Mouse (Mus musculus): ENCODE results near the gene Fam83f. TPM values are rescaled to one million over a fixed set of nuclear protein-coding genes. Genes with fewer than 3 reads are reported as not detected.

Fam83f gene
- polyA plus RNA-seq, 1 experiment = 8.4 TPM

- Histone ChIP-seq H3K4me1 (ENCODE audit: control insufficient read depth, insufficient read depth, low read length) (peaks cover 3% of the 10 kb centered on the region), H3K27ac (ENCODE audit: insufficient read depth, low read depth, low read length) (no peak overlapping the region)
Observed at GRCm38 (mm10) chr15:80736553-80736952, 64.9 kb downstream of the Fam83f start.

DNA sequence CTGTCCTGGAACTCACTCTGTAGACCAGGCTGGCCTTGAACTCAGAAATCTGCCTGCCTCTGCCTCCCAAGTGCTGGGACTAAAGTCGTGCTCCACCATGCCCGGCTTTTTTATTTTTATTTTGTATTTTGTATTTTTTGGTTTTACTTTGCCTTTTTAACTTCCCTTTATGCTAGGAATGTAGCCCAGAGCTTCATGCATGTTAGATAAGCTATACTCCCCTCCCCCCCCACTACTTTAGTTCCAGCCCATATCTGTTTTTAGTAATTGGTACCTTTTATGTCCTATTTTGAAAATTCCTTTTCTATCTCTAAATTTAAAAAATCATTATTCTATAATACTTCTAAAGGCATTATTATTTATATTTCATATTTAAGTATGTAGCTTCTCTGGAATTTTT, 66.6 kb downstream of the Fam83f start:
- Histone ChIP-seq H3K27ac (ENCODE audit: insufficient read depth, low read depth, low read length) (no peak overlapping the region), H3K4me1 (ENCODE audit: control insufficient read depth, insufficient read depth, low read length) (peaks cover 6% of the 10 kb centered on the region), H3K4me3 (ENCODE audit: insufficient read depth, low read length) (no peak overlapping the region)
- TF ChIP-seq CTCF (IDR thresholded peaks at IDR 0.05; ENCODE audit: low read depth, low read length) (no peak), POLR2A (IDR thresholded peaks at IDR 0.05; ENCODE audit: borderline replicate concordance, low read depth, low read length) (no peak)

More at GRCm38 (mm10) chr15:80736553-80736952, 64.9 kb downstream of the Fam83f start:
- H3K4me3 ChIP-seq (ENCODE audit: insufficient read depth, low read length) = no peak overlapping the region
- TF ChIP-seq POLR2A (IDR thresholded peaks at IDR 0.05; ENCODE audit: borderline replicate concordance, low read depth, low read length) = no peak
- no peak for TF ChIP-seq CTCF (IDR thresholded peaks at IDR 0.05; ENCODE audit: low read depth, low read length)

GRCm38 (mm10) chr15:80739972-80740371, 68.3 kb downstream of the Fam83f start:
- TF ChIP-seq POLR2A (IDR thresholded peaks at IDR 0.05; ENCODE audit: borderline replicate concordance, low read depth, low read length) (no peak), CTCF (IDR thresholded peaks at IDR 0.05; ENCODE audit: low read depth, low read length) (no peak)
- H3K4me1 ChIP-seq (ENCODE audit: control insufficient read depth, insufficient read depth, low read length) = peaks cover 9% of the 10 kb centered on the region
- no peak overlapping the region for H3K27ac ChIP-seq (ENCODE audit: insufficient read depth, low read depth, low read length)
- no peak overlapping the region for H3K4me3 ChIP-seq (ENCODE audit: insufficient read depth, low read length)

DNA sequence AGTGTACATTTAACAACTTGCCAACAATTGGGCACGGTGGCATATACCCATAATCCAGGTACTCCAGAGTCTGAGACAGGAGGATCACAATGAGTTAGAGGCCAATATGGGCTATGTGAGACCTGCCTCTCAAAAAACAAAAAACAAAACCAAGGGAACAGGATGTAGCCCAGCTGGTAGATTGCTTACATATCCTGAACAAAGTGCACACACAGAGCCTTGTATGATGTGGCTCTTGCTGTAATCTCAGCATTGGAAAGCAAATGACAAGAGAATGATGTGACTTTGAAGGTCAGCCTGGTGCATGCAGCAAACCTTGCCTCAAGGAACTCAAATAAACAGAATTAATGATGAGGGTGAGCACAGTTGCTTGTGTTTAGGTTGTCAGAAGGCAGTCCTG, 70.2 kb downstream of the Fam83f start:
- TF ChIP-seq POLR2A (IDR thresholded peaks at IDR 0.05; ENCODE audit: borderline replicate concordance, low read depth, low read length) = no peak
- TF ChIP-seq CTCF (IDR thresholded peaks at IDR 0.05; ENCODE audit: low read depth, low read length) = no peak
- Histone ChIP-seq H3K27ac (ENCODE audit: insufficient read depth, low read depth, low read length) (no peak overlapping the region), H3K4me3 (ENCODE audit: insufficient read depth, low read length) (no peak overlapping the region), H3K4me1 (ENCODE audit: control insufficient read depth, insufficient read depth, low read length) (peaks cover 9% of the 10 kb centered on the region)

GRCm38 (mm10) chr15:80742991-80743474, 71.4 kb downstream of the Fam83f start:
- no peak overlapping the region for H3K4me3 ChIP-seq (ENCODE audit: insufficient read depth, low read length)

DNA sequence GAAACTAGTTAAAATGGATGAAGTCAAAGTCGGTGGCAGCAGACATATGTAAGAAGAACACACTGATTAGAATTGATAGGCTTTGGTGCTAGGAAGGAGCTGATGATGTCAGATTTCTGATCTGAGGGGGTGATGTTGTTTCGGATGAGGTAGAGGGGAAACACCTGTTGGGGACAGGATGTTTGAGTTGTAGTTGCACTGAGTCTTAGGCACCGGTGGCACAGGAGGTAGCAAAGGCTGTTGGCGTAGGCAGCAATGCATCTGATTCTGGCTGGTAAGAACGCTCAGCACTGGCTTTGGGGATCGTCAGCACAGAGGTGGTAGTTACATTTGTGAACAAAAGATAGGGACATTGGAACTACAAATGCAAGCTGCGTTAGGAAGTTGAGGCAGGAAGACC, 72.0 kb downstream of the Fam83f start:
- 0 out of 2 replicates have a peak, but pooled peaks cover 6% of the 10 kb centered on the region for H3K4me1 ChIP-seq (ENCODE audit: control insufficient read depth, insufficient read depth, low read length)
- H3K4me3 ChIP-seq (ENCODE audit: insufficient read depth, low read length) = no peak overlapping the region
- no peak overlapping the region for H3K27ac ChIP-seq (ENCODE audit: insufficient read depth, low read depth, low read length)
- TF ChIP-seq POLR2A (IDR thresholded peaks at IDR 0.05; ENCODE audit: borderline replicate concordance, low read depth, low read length) (no peak), CTCF (IDR thresholded peaks at IDR 0.05; ENCODE audit: low read depth, low read length) (no peak)

More at GRCm38 (mm10) chr15:80742991-80743474, 71.4 kb downstream of the Fam83f start:
- 0 out of 2 replicates have a peak, but pooled peaks cover 6% of the 10 kb centered on the region for H3K4me1 ChIP-seq (ENCODE audit: control insufficient read depth, insufficient read depth, low read length)
- no peak overlapping the region for H3K27ac ChIP-seq (ENCODE audit: insufficient read depth, low read depth, low read length)
- TF ChIP-seq POLR2A (IDR thresholded peaks at IDR 0.05; ENCODE audit: borderline replicate concordance, low read depth, low read length) = no peak
- no peak for TF ChIP-seq CTCF (IDR thresholded peaks at IDR 0.05; ENCODE audit: low read depth, low read length)

GRCm38 (mm10) chr15:80744667-80745422, 73.2 kb downstream of the Fam83f start:
- H3K4me1 ChIP-seq (ENCODE audit: control insufficient read depth, insufficient read depth, low read length) = 0 out of 2 replicates have a peak, but pooled peaks cover 6% of the 10 kb centered on the region
- no peak overlapping the region for H3K27ac ChIP-seq (ENCODE audit: insufficient read depth, low read depth, low read length)
- no peak for TF ChIP-seq CTCF (IDR thresholded peaks at IDR 0.05; ENCODE audit: low read depth, low read length)
- H3K4me3 ChIP-seq (ENCODE audit: insufficient read depth, low read length) = no peak overlapping the region

GRCm38 (mm10) chr15:80748979-80749378, 77.3 kb downstream of the Fam83f start:
- TF ChIP-seq CTCF (IDR thresholded peaks at IDR 0.05; ENCODE audit: low read depth, low read length) (no peak), POLR2A (IDR thresholded peaks at IDR 0.05; ENCODE audit: borderline replicate concordance, low read depth, low read length) (no peak)
- Histone ChIP-seq H3K4me3 (ENCODE audit: insufficient read depth, low read length) (no peak overlapping the region), H3K27ac (ENCODE audit: insufficient read depth, low read depth, low read length) (no peak overlapping the region), H3K4me1 (ENCODE audit: control insufficient read depth, insufficient read depth, low read length) (no peaks in the 10 kb centered on the region)

Other genes with a start within 250 kb of the Fam83f start
- gene Enthd1, start 106.7 kb upstream of the Fam83f start, polyA plus RNA-seq (2012; ENCODE audit: insufficient read depth, insufficient read length, missing spikeins) = not detected in 2 replicates
- 1.9 and 2.0 TPM in 2 replicates for gene Grap2, start 99.3 kb upstream of the Fam83f start, polyA plus RNA-seq (2012; ENCODE audit: insufficient read depth, insufficient read length, missing spikeins)
- 26.7 and 28.4 TPM in 2 replicates for gene Tnrc6b, start 39.5 kb downstream of the Fam83f start, polyA plus RNA-seq (2012; ENCODE audit: insufficient read depth, insufficient read length, missing spikeins)

All from bone marrow macrophage, adult 2 months (primary cell).